Mouse (Mus musculus): ENCODE results near the gene Slc38a3. TPM values are rescaled to one million over a fixed set of nuclear protein-coding genes. Genes with fewer than 3 reads are reported as not detected.

The Slc38a3 gene
- polyA plus RNA-seq, 1 experiment from 2014 or later, result 12.5 TPM

- peaks cover 69% of the 10 kb centered on the region for H3K4me1 ChIP-seq
- H3K27me3 ChIP-seq, result peaks cover 3% of the 10 kb centered on the region; the same call in 1 of the 2 replicates
- ATAC-seq (ENCODE audit: low FRiP score), result no peak
- H3K4me3 ChIP-seq, result no peak overlapping the region
- no peaks in the 10 kb centered on the region for H3K36me3 ChIP-seq
- H3K9me3 ChIP-seq (replicated peaks), result no peaks in the 10 kb centered on the region
- no peak overlapping the region for H3K9ac ChIP-seq
- WGBS, result 55% methylated on average over 9 of the region's 9 CpGs
- H3K4me2 ChIP-seq (replicated peaks), result no peak overlapping the region
- H3K27ac ChIP-seq, result 0 out of 2 replicates have a peak overlapping the region, but pooled peaks have one; percentile 31
Observed at GRCm38 (mm10) chr9:107607653-107608245, 61.6 kb downstream of the Slc38a3 start.

- Histone ChIP-seq H3K9ac (peak overlapping the region; percentile 1; the same call in 1 of the 2 replicates), H3K27me3 (peaks cover 3% of the 10 kb centered on the region; the same call in 1 of the 2 replicates), H3K36me3 (no peaks in the 10 kb centered on the region), H3K4me1 (peaks cover 71% of the 10 kb centered on the region), H3K9me3 (replicated peaks) (no peaks in the 10 kb centered on the region), H3K27ac (peak overlapping the region; percentile 1), H3K4me3 (no peak overlapping the region), H3K4me2 (replicated peaks) (peak overlapping the region; percentile 32)
- no peak for ATAC-seq (ENCODE audit: low FRiP score)
- WGBS, result 50% methylated on average over 2 of the region's 2 CpGs
Observed at GRCm38 (mm10) chr9:107607036-107607435, 62.3 kb downstream of the Slc38a3 start.

- Histone ChIP-seq H3K4me1 (peaks cover 67% of the 10 kb centered on the region), H3K4me3 (no peak overlapping the region), H3K27me3 (peaks cover 3% of the 10 kb centered on the region; the same call in 1 of the 2 replicates), H3K9me3 (replicated peaks) (no peaks in the 10 kb centered on the region), H3K27ac (peak overlapping the region; percentile 1; the same call in 1 of the 2 replicates), H3K4me2 (replicated peaks) (peak overlapping the region; percentile 32), H3K9ac (peak overlapping the region; percentile 1; the same call in 1 of the 2 replicates), H3K36me3 (no peaks in the 10 kb centered on the region)
- 8% methylated on average over 9 of the region's 9 CpGs for WGBS
- no peak for ATAC-seq (ENCODE audit: low FRiP score)
Observed at GRCm38 (mm10) chr9:107606591-107606990, 62.7 kb downstream of the Slc38a3 start.

GRCm38 (mm10) chr9:107605041-107605661 lies 64.2 kb downstream of the Slc38a3 start:
- Histone ChIP-seq H3K4me2 (replicated peaks) (peak overlapping the region; percentile 39), H3K36me3 (no peaks in the 10 kb centered on the region), H3K27ac (no peak overlapping the region), H3K9me3 (replicated peaks) (no peaks in the 10 kb centered on the region), H3K4me3 (peak overlapping the region; percentile 17; the same call in 1 of the 2 replicates), H3K27me3 (peaks cover 3% of the 10 kb centered on the region; the same call in 1 of the 2 replicates), H3K4me1 (peaks cover 59% of the 10 kb centered on the region), H3K9ac (peak overlapping the region; percentile 38; the same call in 1 of the 2 replicates)
- WGBS, result 38% methylated on average over 22 of the region's 23 CpGs
- no peak for ATAC-seq (ENCODE audit: low FRiP score)

GRCm38 (mm10) chr9:107603251-107603650 lies 66.1 kb downstream of the Slc38a3 start:
- WGBS, result 77% methylated on average over 6 of the region's 6 CpGs
- no peak for ATAC-seq (ENCODE audit: low FRiP score)
- H3K4me1 ChIP-seq, result peaks cover 44% of the 10 kb centered on the region
- peaks cover 6% of the 10 kb centered on the region; the same call in 1 of the 2 replicates for H3K27me3 ChIP-seq
- no peak overlapping the region for H3K27ac ChIP-seq
- H3K9me3 ChIP-seq (replicated peaks), result no peaks in the 10 kb centered on the region
- no peak overlapping the region for H3K4me3 ChIP-seq
- H3K4me2 ChIP-seq (replicated peaks), result no peak overlapping the region
- no peaks in the 10 kb centered on the region for H3K36me3 ChIP-seq
- H3K9ac ChIP-seq, result no peak overlapping the region

- no peak overlapping the region for H3K4me3 ChIP-seq
- H3K4me2 ChIP-seq (replicated peaks), result no peak overlapping the region
- ATAC-seq (ENCODE audit: low FRiP score), result peak; percentile 68; the same call in 1 of the 2 replicates
- H3K9ac ChIP-seq, result no peak overlapping the region
- H3K4me1 ChIP-seq, result peaks cover 33% of the 10 kb centered on the region
- peaks cover 4% of the 10 kb centered on the region; the same call in 1 of the 2 replicates for H3K27me3 ChIP-seq
- H3K27ac ChIP-seq, result 0 out of 2 replicates have a peak overlapping the region, but pooled peaks have one; percentile 9
- no peaks in the 10 kb centered on the region for H3K9me3 ChIP-seq (replicated peaks)
- H3K36me3 ChIP-seq, result no peaks in the 10 kb centered on the region
- WGBS, result 12% methylated on average over 10 of the region's 10 CpGs
Observed at GRCm38 (mm10) chr9:107602068-107602648, 67.2 kb downstream of the Slc38a3 start.

GRCm38 (mm10) chr9:107601275-107601674 lies 68.1 kb downstream of the Slc38a3 start:
- no peak overlapping the region for H3K27ac ChIP-seq
- H3K27me3 ChIP-seq, result peaks cover 4% of the 10 kb centered on the region; the same call in 1 of the 2 replicates
- no peaks in the 10 kb centered on the region for H3K36me3 ChIP-seq
- H3K4me1 ChIP-seq, result peaks cover 25% of the 10 kb centered on the region
- WGBS, result 89% methylated on average over 11 of the region's 11 CpGs
- H3K4me2 ChIP-seq (replicated peaks), result no peak overlapping the region
- no peak for ATAC-seq (ENCODE audit: low FRiP score)
- no peak overlapping the region for H3K4me3 ChIP-seq
- H3K9ac ChIP-seq, result no peak overlapping the region
- no peaks in the 10 kb centered on the region for H3K9me3 ChIP-seq (replicated peaks)

- Histone ChIP-seq H3K27ac (no peak overlapping the region), H3K36me3 (no peaks in the 10 kb centered on the region), H3K9ac (no peak overlapping the region), H3K4me1 (peaks cover 24% of the 10 kb centered on the region), H3K9me3 (replicated peaks) (no peaks in the 10 kb centered on the region), H3K4me3 (no peak overlapping the region), H3K27me3 (peaks cover 4% of the 10 kb centered on the region; the same call in 1 of the 2 replicates), H3K4me2 (replicated peaks) (no peak overlapping the region)
- no peak for ATAC-seq (ENCODE audit: low FRiP score)
- WGBS, result 76% methylated on average over 12 of the region's 12 CpGs
Observed at GRCm38 (mm10) chr9:107600745-107601144, 68.6 kb downstream of the Slc38a3 start.

Other genes starting within 250 kb of the Slc38a3 start
- 48.1 and 50.4 TPM in 2 replicates for gene Tmem115, start 135.6 kb downstream of the Slc38a3 start, polyA plus RNA-seq (2016; fragmentation: Nextera tagmentation; extraction: Ambion mirVana)
- 21.9 and 22.6 TPM in 2 replicates for gene Cyb561d2, start 127.3 kb downstream of the Slc38a3 start, polyA plus RNA-seq (2016; fragmentation: Nextera tagmentation; extraction: Ambion mirVana)
- gene Nprl2, start 127.3 kb downstream of the Slc38a3 start, polyA plus RNA-seq (2016; fragmentation: Nextera tagmentation; extraction: Ambion mirVana), result 47.5 and 50.5 TPM in 2 replicates
- gene Zmynd10, start 122.2 kb downstream of the Slc38a3 start, polyA plus RNA-seq (2016; fragmentation: Nextera tagmentation; extraction: Ambion mirVana), result 3.6 and 4.3 TPM in 2 replicates
- 37.3 and 39.9 TPM in 2 replicates for gene Rassf1, start 118.0 kb downstream of the Slc38a3 start, polyA plus RNA-seq (2016; fragmentation: Nextera tagmentation; extraction: Ambion mirVana)
- gene Tusc2, start 106.3 kb downstream of the Slc38a3 start, polyA plus RNA-seq (2016; fragmentation: Nextera tagmentation; extraction: Ambion mirVana), result 84.8 and 87.0 TPM in 2 replicates
- 105 and 109 TPM in 2 replicates for gene Hyal2, start 101.6 kb downstream of the Slc38a3 start, polyA plus RNA-seq (2016; fragmentation: Nextera tagmentation; extraction: Ambion mirVana)
- gene Hyal1, start 92.6 kb downstream of the Slc38a3 start, polyA plus RNA-seq (2016; fragmentation: Nextera tagmentation; extraction: Ambion mirVana), result 8.1 and 9.6 TPM in 2 replicates
- 13.5 and 15.0 TPM in 2 replicates for gene Naa80, start 90.6 kb downstream of the Slc38a3 start, polyA plus RNA-seq (2016; fragmentation: Nextera tagmentation; extraction: Ambion mirVana)
- gene Hyal3, start 88.7 kb downstream of the Slc38a3 start, polyA plus RNA-seq (2016; fragmentation: Nextera tagmentation; extraction: Ambion mirVana), result 1.2 and 1.4 TPM in 2 replicates
- 19.5 and 21.9 TPM in 2 replicates for gene Ifrd2, start 81.9 kb downstream of the Slc38a3 start, polyA plus RNA-seq (2016; fragmentation: Nextera tagmentation; extraction: Ambion mirVana)
- gene Sema3b, start 60.3 kb downstream of the Slc38a3 start, polyA plus RNA-seq (2016; fragmentation: Nextera tagmentation; extraction: Ambion mirVana), result 5.1 TPM in 2 replicates
- gene Gnai2, start 34.2 kb downstream of the Slc38a3 start, polyA plus RNA-seq (2016; fragmentation: Nextera tagmentation; extraction: Ambion mirVana), result 516 and 531 TPM in 2 replicates
- gene Gnat1, start 10.2 kb upstream of the Slc38a3 start, polyA plus RNA-seq (2016; fragmentation: Nextera tagmentation; extraction: Ambion mirVana), result 1.4 and 2.6 TPM in 2 replicates
- 26.8 and 28.3 TPM in 2 replicates for gene Sema3f, start 40.9 kb upstream of the Slc38a3 start, polyA plus RNA-seq (2016; fragmentation: Nextera tagmentation; extraction: Ambion mirVana)
- gene Rbm5, start 101.5 kb upstream of the Slc38a3 start, polyA plus RNA-seq (2016; fragmentation: Nextera tagmentation; extraction: Ambion mirVana), result 260 and 271 TPM in 2 replicates
- 125 and 135 TPM in 2 replicates for gene Rbm6, start 203.7 kb upstream of the Slc38a3 start, polyA plus RNA-seq (2016; fragmentation: Nextera tagmentation; extraction: Ambion mirVana)
- gene Mon1a, start 218.6 kb upstream of the Slc38a3 start, polyA plus RNA-seq (2016; fragmentation: Nextera tagmentation; extraction: Ambion mirVana), result 17.1 and 20.1 TPM in 2 replicates
- gene Mst1r, start 237.3 kb upstream of the Slc38a3 start, polyA plus RNA-seq (2016; fragmentation: Nextera tagmentation; extraction: Ambion mirVana), result 2.0 and 2.3 TPM in 2 replicates